Mouse (Mus musculus): ENCODE measurements at regions not wholly inside any gene's neighbourhood (a gene's known extent, or its start where the extent isn't known, plus 50 kb on each side); places are given as distances from the start of the nearest gene placed in this dataset.

GRCm38 (mm10) chr9:120737956-120738355 is 166.7 kb downstream of the Rpl14 start:
- POLR2A ChIA-PET: interaction anchor here in 2 of 4 experiments (0.5 to 3.4 kb wide), 9 partner anchors 12 to 117 kb away, joined by 3 to 22 read pairs (median 5); no protein-coding TSS in a partner anchor
- CTCF ChIA-PET: interaction anchor here in 1 of 4 experiments (0.5 to 0.6 kb wide), 2 partner anchors 134 to 136 kb away, joined by 3 read pairs; no protein-coding TSS in a partner anchor

GRCm38 (mm10) chr9:120739199-120739952 is 168.1 kb downstream of the Rpl14 start:
- POLR2A ChIA-PET: interaction anchor here in 2 of 4 experiments (1.7 to 3.4 kb wide), 5 partner anchors 10 to 30 kb away, joined by 5 to 22 read pairs (median 7); no protein-coding TSS in a partner anchor
- CTCF ChIA-PET: interaction anchor here in 1 of 4 experiments (0.5 kb wide), 1 partner anchor 603 kb away, joined by 7 read pairs; no protein-coding TSS in a partner anchor

- POLR2A ChIA-PET: interaction anchor here in 2 of 4 experiments (1.7 to 3.4 kb wide), 3 partner anchors 9 to 19 kb away, joined by 5 to 22 read pairs (median 7); no protein-coding TSS in a partner anchor
- CTCF ChIA-PET: no interaction called here
Measured at GRCm38 (mm10) chr9:120739953-120740524, 168.8 kb downstream of the Rpl14 start.

GRCm38 (mm10) chr9:120741521-120741920 is 170.3 kb downstream of the Rpl14 start:
- ChIA-PET CTCF (interaction anchor here in 1 of 4 experiments (0.6 to 0.7 kb wide), 2 partner anchors 187 to 494 kb away, joined by 9 to 11 read pairs; partner anchors contain the start of gene Ctnnb1), POLR2A (interaction anchor here in 2 of 4 experiments (0.6 to 1.7 kb wide), 6 partner anchors 9 to 93 kb away, joined by 3 to 8 read pairs (median 4); no protein-coding TSS in a partner anchor)

GRCm38 (mm10) chr9:120743455-120743854 is 172.2 kb downstream of the Rpl14 start:
- ChIA-PET CTCF (interaction anchor here in 1 of 4 experiments (0.9 kb wide), 1 partner anchor 30 kb away, joined by 3 read pairs; no protein-coding TSS in a partner anchor), POLR2A (interaction anchor here in 3 of 4 experiments (1.0 to 5.3 kb wide), 12 partner anchors 8 to 140 kb away, joined by 3 to 18 read pairs (median 4); no protein-coding TSS in a partner anchor)

GRCm38 (mm10) chr9:120745674-120746073 is 174.4 kb downstream of the Rpl14 start:
- CTCF ChIA-PET: interaction anchor here in 1 of 4 experiments (0.6 kb wide), 1 partner anchor 1185 kb away, joined by 4 read pairs; no protein-coding TSS in a partner anchor
- POLR2A ChIA-PET: interaction anchor here in 3 of 4 experiments (0.7 to 5.3 kb wide), 12 partner anchors 12 to 188 kb away, joined by 3 to 18 read pairs (median 4); no protein-coding TSS in a partner anchor

GRCm38 (mm10) chr9:120750820-120751219 is 178.2 kb upstream of the Ctnnb1 start:
- ChIA-PET CTCF (interaction anchor here in 1 of 4 experiments (0.6 kb wide), 1 partner anchor 566 kb away, joined by 3 read pairs; no protein-coding TSS in a partner anchor), POLR2A (interaction anchor here in 3 of 4 experiments (0.9 to 4.3 kb wide), 23 partner anchors 9 to 114 kb away, joined by 3 to 27 read pairs (median 4); no protein-coding TSS in a partner anchor)

- CTCF ChIA-PET: interaction anchor here in 2 of 4 experiments (0.6 to 1.6 kb wide), 3 partner anchors 22 to 197 kb away, joined by 3 to 19 read pairs (median 4); no protein-coding TSS in a partner anchor
- POLR2A ChIA-PET: interaction anchor here in 3 of 4 experiments (0.5 to 4.3 kb wide), 32 partner anchors 8 to 770 kb away, joined by 3 to 27 read pairs (median 4); no protein-coding TSS in a partner anchor
Measured at GRCm38 (mm10) chr9:120751686-120752484, 177.1 kb upstream of the Ctnnb1 start.

- ChIA-PET CTCF (no interaction called here), POLR2A (interaction anchor here in 2 of 4 experiments (0.8 to 3.9 kb wide), 9 partner anchors 10 to 194 kb away, joined by 3 to 35 read pairs (median 4); no protein-coding TSS in a partner anchor)
Measured at GRCm38 (mm10) chr9:120754151-120754550, 174.9 kb upstream of the Ctnnb1 start.

GRCm38 (mm10) chr9:120755486-120755885 is 173.5 kb upstream of the Ctnnb1 start:
- CTCF ChIA-PET: interaction anchor here in 1 of 4 experiments (0.6 kb wide), 1 partner anchor 99 kb away, joined by 12 read pairs; no protein-coding TSS in a partner anchor
- POLR2A ChIA-PET: interaction anchor here in 3 of 4 experiments (0.6 to 3.9 kb wide), 20 partner anchors 8 to 1181 kb away, joined by 3 to 35 read pairs (median 4); no protein-coding TSS in a partner anchor

- POLR2A ChIA-PET: interaction anchor here in 2 of 4 experiments (0.5 to 3.1 kb wide), 13 partner anchors 7 to 81 kb away, joined by 3 to 23 read pairs (median 7); no protein-coding TSS in a partner anchor
- CTCF ChIA-PET: interaction anchor here in 1 of 4 experiments (0.6 kb wide), 1 partner anchor 301 kb away, joined by 3 read pairs; no protein-coding TSS in a partner anchor
Measured at GRCm38 (mm10) chr9:120758003-120758402, 171.0 kb upstream of the Ctnnb1 start.

GRCm38 (mm10) chr9:120758632-120759031 is 170.4 kb upstream of the Ctnnb1 start:
- ChIA-PET POLR2A (interaction anchor here in 2 of 4 experiments (0.6 to 3.1 kb wide), 13 partner anchors 8 to 79 kb away, joined by 3 to 23 read pairs (median 8); no protein-coding TSS in a partner anchor), CTCF (no interaction called here)

- POLR2A ChIA-PET: interaction anchor here in 3 of 4 experiments (0.6 to 3.1 kb wide), 35 partner anchors 9 to 576 kb away, joined by 3 to 23 read pairs (median 5); no protein-coding TSS in a partner anchor
- CTCF ChIA-PET: no interaction called here
Measured at GRCm38 (mm10) chr9:120759771-120760170, 169.2 kb upstream of the Ctnnb1 start.

GRCm38 (mm10) chr9:120763802-120764201 is 165.2 kb upstream of the Ctnnb1 start:
- ChIA-PET POLR2A (interaction anchor here in 2 of 4 experiments (0.9 to 3.8 kb wide), 11 partner anchors 8 to 84 kb away, joined by 3 to 35 read pairs (median 13); no protein-coding TSS in a partner anchor), CTCF (interaction anchor here in 2 of 4 experiments (0.6 to 1.1 kb wide), 2 partner anchors 11 to 147 kb away, joined by 3 read pairs; no protein-coding TSS in a partner anchor)

GRCm38 (mm10) chr9:120764663-120765062 is 164.4 kb upstream of the Ctnnb1 start:
- ChIA-PET POLR2A (interaction anchor here in 3 of 4 experiments (0.8 to 3.8 kb wide), 35 partner anchors 9 to 1442 kb away, joined by 3 to 35 read pairs (median 5); partner anchors contain the start of gene Rpl14 (in 1 of the 3)), CTCF (interaction anchor here in 2 of 4 experiments (1.1 to 2.0 kb wide), 2 partner anchors 10 to 182 kb away, joined by 3 to 6 read pairs; no protein-coding TSS in a partner anchor)

GRCm38 (mm10) chr9:120765292-120765691 is 163.7 kb upstream of the Ctnnb1 start:
- POLR2A ChIA-PET: interaction anchor here in 3 of 4 experiments (0.6 to 3.8 kb wide), 40 partner anchors 9 to 1442 kb away, joined by 3 to 35 read pairs (median 4); partner anchors contain the start of gene Rpl14 (in 1 of the 3)
- CTCF ChIA-PET: interaction anchor here in 2 of 4 experiments (0.9 to 2.0 kb wide), 3 partner anchors 108 to 183 kb away, joined by 4 to 6 read pairs (median 6); no protein-coding TSS in a partner anchor

GRCm38 (mm10) chr9:120766881-120767280 is 162.1 kb upstream of the Ctnnb1 start:
- CTCF ChIA-PET: interaction anchor here in 1 of 4 experiments (1.0 kb wide), 1 partner anchor 75 kb away, joined by 3 read pairs; no protein-coding TSS in a partner anchor
- POLR2A ChIA-PET: interaction anchor here in 2 of 4 experiments (1.2 to 3.8 kb wide), 5 partner anchors 12 to 58 kb away, joined by 3 to 35 read pairs (median 4); no protein-coding TSS in a partner anchor
